Mouse (Mus musculus): Measurements from ENCODE around the gene Aco1.

Gene Aco1

GRCm38 (mm10) chr4:40243006-40243405 lies 100.1 kb downstream of the Aco1 start:
- DNase-seq (ENCODE audit: extremely low read depth, insufficient read length, low spot score), result no peak

GRCm38 (mm10) chr4:40244035-40244434 lies 101.2 kb downstream of the Aco1 start:
- DNase-seq (ENCODE audit: extremely low read depth, insufficient read length, low spot score), result no peak

Measured in 3134 (cell line).